Mouse (Mus musculus): ENCODE results near the gene Olfr736. TPM values are rescaled to one million over a fixed set of nuclear protein-coding genes. Genes with fewer than 3 reads are reported as not detected.

Gene Olfr736
- polyA plus RNA-seq (2014; fragmentation: Nextera tagmentation; extraction: Ambion mirVana): not detected in 2 replicates

GRCm38 (mm10) chr14:50380863-50381262 is at the start of gene Olfr736:
Gene Olfr736, plus strand, starts transcription at chr14:50381163.
- ATAC-seq (replicated peaks; ENCODE audit: insufficient number of reproducible peaks, low FRiP score, low TSS enrichment): no peak
- Histone ChIP-seq H3K4me2 (no peak within 1 kb of the TSS), H3K36me3 (ENCODE audit: control insufficient read depth, insufficient read depth, low read length) (no peaks in the 10 kb centered on the region), H3K4me1 (ENCODE audit: control insufficient read depth, insufficient read depth, low read length) (no peaks in the 10 kb centered on the region), H3K9ac (ENCODE audit: low read depth, low read length) (no peak within 1 kb of the TSS), H3K4me3 (ENCODE audit: low read depth, low read length) (no peak within 1 kb of the TSS), H3K27me3 (ENCODE audit: control insufficient read depth, insufficient read depth, low read length) (no peaks in the 10 kb centered on the region), H3K27ac (ENCODE audit: low read depth, low read length) (no peak within 1 kb of the TSS), H3K9me3 (replicated peaks; ENCODE audit: control insufficient read depth, low read length) (no peaks in the 10 kb centered on the region)
- WGBS (ENCODE audit: insufficient replicate concordance): 80% methylated on average over 2 of the region's 2 CpGs

GRCm38 (mm10) chr14:50348796-50349195 is 32.2 kb upstream of the Olfr736 start, which contains the start of gene Olfr735:
Gene Olfr735, minus strand, starts transcription at chr14:50348872.
- Histone ChIP-seq H3K27me3 (ENCODE audit: control insufficient read depth, insufficient read depth, low read length) (no peaks in the 10 kb centered on the region), H3K9me3 (replicated peaks; ENCODE audit: control insufficient read depth, low read length) (no peaks in the 10 kb centered on the region)
- 90% methylated on average over 2 of the region's 2 CpGs for WGBS (ENCODE audit: insufficient replicate concordance)

GRCm38 (mm10) chr14:50352438-50352837 is 28.5 kb upstream of the Olfr736 start:
- Histone ChIP-seq H3K36me3 (ENCODE audit: control insufficient read depth, insufficient read depth, low read length) (no peaks in the 10 kb centered on the region), H3K9me3 (replicated peaks; ENCODE audit: control insufficient read depth, low read length) (no peaks in the 10 kb centered on the region), H3K4me1 (ENCODE audit: control insufficient read depth, insufficient read depth, low read length) (no peaks in the 10 kb centered on the region), H3K27me3 (ENCODE audit: control insufficient read depth, insufficient read depth, low read length) (no peaks in the 10 kb centered on the region), H3K9ac (ENCODE audit: low read depth, low read length) (no peak overlapping the region), H3K4me2 (no peak overlapping the region), H3K4me3 (ENCODE audit: low read depth, low read length) (no peak overlapping the region), H3K27ac (ENCODE audit: low read depth, low read length) (no peak overlapping the region)
- WGBS (ENCODE audit: insufficient replicate concordance): 51% methylated on average over 3 of the region's 3 CpGs
- no peak for ATAC-seq (replicated peaks; ENCODE audit: insufficient number of reproducible peaks, low FRiP score, low TSS enrichment)

More at GRCm38 (mm10) chr14:50348796-50349195, 32.2 kb upstream of the Olfr736 start, which contains the start of gene Olfr735:
- Histone ChIP-seq H3K9ac (ENCODE audit: low read depth, low read length) (no peak within 1 kb of the TSS), H3K4me3 (ENCODE audit: low read depth, low read length) (no peak within 1 kb of the TSS), H3K4me2 (no peak within 1 kb of the TSS), H3K36me3 (ENCODE audit: control insufficient read depth, insufficient read depth, low read length) (no peaks in the 10 kb centered on the region), H3K27ac (ENCODE audit: low read depth, low read length) (no peak within 1 kb of the TSS), H3K4me1 (ENCODE audit: control insufficient read depth, insufficient read depth, low read length) (no peaks in the 10 kb centered on the region)
- no peak for ATAC-seq (replicated peaks; ENCODE audit: insufficient number of reproducible peaks, low FRiP score, low TSS enrichment)

- H3K9me3 ChIP-seq (replicated peaks; ENCODE audit: control insufficient read depth, low read length): no peaks in the 10 kb centered on the region
- 64% methylated on average over 2 of the region's 2 CpGs for WGBS (ENCODE audit: insufficient replicate concordance)
- H3K9ac ChIP-seq (ENCODE audit: low read depth, low read length): no peak overlapping the region
- H3K36me3 ChIP-seq (ENCODE audit: control insufficient read depth, insufficient read depth, low read length): no peaks in the 10 kb centered on the region
- H3K4me1 ChIP-seq (ENCODE audit: control insufficient read depth, insufficient read depth, low read length): no peaks in the 10 kb centered on the region
- H3K4me2 ChIP-seq: no peak overlapping the region
- no peaks in the 10 kb centered on the region for H3K27me3 ChIP-seq (ENCODE audit: control insufficient read depth, insufficient read depth, low read length)
- no peak for ATAC-seq (replicated peaks; ENCODE audit: insufficient number of reproducible peaks, low FRiP score, low TSS enrichment)
- H3K4me3 ChIP-seq (ENCODE audit: low read depth, low read length): no peak overlapping the region
- H3K27ac ChIP-seq (ENCODE audit: low read depth, low read length): no peak overlapping the region
These were observed 24.2 kb upstream of the Olfr736 start for GRCm38 (mm10) chr14:50356725-50357124.

- H3K9ac ChIP-seq (ENCODE audit: low read depth, low read length): no peak within 1 kb of the TSS
- H3K4me1 ChIP-seq (ENCODE audit: control insufficient read depth, insufficient read depth, low read length): no peaks in the 10 kb centered on the region
- H3K27ac ChIP-seq (ENCODE audit: low read depth, low read length): no peak within 1 kb of the TSS
- H3K36me3 ChIP-seq (ENCODE audit: control insufficient read depth, insufficient read depth, low read length): no peaks in the 10 kb centered on the region
- H3K4me2 ChIP-seq: no peak within 1 kb of the TSS
- no peaks in the 10 kb centered on the region for H3K9me3 ChIP-seq (replicated peaks; ENCODE audit: control insufficient read depth, low read length)
- no peaks in the 10 kb centered on the region for H3K27me3 ChIP-seq (ENCODE audit: control insufficient read depth, insufficient read depth, low read length)
- no peak for ATAC-seq (replicated peaks; ENCODE audit: insufficient number of reproducible peaks, low FRiP score, low TSS enrichment)
- WGBS (ENCODE audit: insufficient replicate concordance): 74% methylated on average over 2 of the region's 2 CpGs
- H3K4me3 ChIP-seq (ENCODE audit: low read depth, low read length): no peak within 1 kb of the TSS
These were observed 23.4 kb upstream of the Olfr736 start, which contains the start of gene Tlr11 for GRCm38 (mm10) chr14:50357593-50357992. Gene Tlr11, plus strand, starts transcription at chr14:50357914.

GRCm38 (mm10) chr14:50360480-50360879 is 20.5 kb upstream of the Olfr736 start:
- 68% methylated on average over 3 of the region's 3 CpGs for whole genome bisulfite sequencing (ENCODE audit: insufficient replicate concordance)
- H3K27ac ChIP-seq (ENCODE audit: low read depth, low read length): no peak overlapping the region
- no peak for ATAC-seq (replicated peaks; ENCODE audit: insufficient number of reproducible peaks, low FRiP score, low TSS enrichment)
- no peak overlapping the region for H3K9ac ChIP-seq (ENCODE audit: low read depth, low read length)
- H3K4me1 ChIP-seq (ENCODE audit: control insufficient read depth, insufficient read depth, low read length): no peaks in the 10 kb centered on the region
- no peaks in the 10 kb centered on the region for H3K27me3 ChIP-seq (ENCODE audit: control insufficient read depth, insufficient read depth, low read length)
- no peak overlapping the region for H3K4me3 ChIP-seq (ENCODE audit: low read depth, low read length)
- H3K36me3 ChIP-seq (ENCODE audit: control insufficient read depth, insufficient read depth, low read length): no peaks in the 10 kb centered on the region
- no peaks in the 10 kb centered on the region for H3K9me3 ChIP-seq (replicated peaks; ENCODE audit: control insufficient read depth, low read length)
- H3K4me2 ChIP-seq: no peak overlapping the region

- no peak for ATAC-seq (replicated peaks; ENCODE audit: insufficient number of reproducible peaks, low FRiP score, low TSS enrichment)
- WGBS (ENCODE audit: insufficient replicate concordance): 71% methylated on average over 2 of the region's 2 CpGs
- H3K4me3 ChIP-seq (ENCODE audit: low read depth, low read length): no peak overlapping the region
- H3K36me3 ChIP-seq (ENCODE audit: control insufficient read depth, insufficient read depth, low read length): no peaks in the 10 kb centered on the region
- H3K9me3 ChIP-seq (replicated peaks; ENCODE audit: control insufficient read depth, low read length): no peaks in the 10 kb centered on the region
- H3K9ac ChIP-seq (ENCODE audit: low read depth, low read length): no peak overlapping the region
- H3K27ac ChIP-seq (ENCODE audit: low read depth, low read length): no peak overlapping the region
- no peak overlapping the region for H3K4me2 ChIP-seq
- no peaks in the 10 kb centered on the region for H3K4me1 ChIP-seq (ENCODE audit: control insufficient read depth, insufficient read depth, low read length)
- no peaks in the 10 kb centered on the region for H3K27me3 ChIP-seq (ENCODE audit: control insufficient read depth, insufficient read depth, low read length)
These were observed 17.4 kb upstream of the Olfr736 start for GRCm38 (mm10) chr14:50363561-50363960.

- H3K9ac ChIP-seq (ENCODE audit: low read depth, low read length): no peak within 1 kb of the TSS
- H3K36me3 ChIP-seq (ENCODE audit: control insufficient read depth, insufficient read depth, low read length): no peaks in the 10 kb centered on the region
- no peak for ATAC-seq (replicated peaks; ENCODE audit: insufficient number of reproducible peaks, low FRiP score, low TSS enrichment)
- WGBS (ENCODE audit: insufficient replicate concordance): 69% methylated on average over 1 of the region's 1 CpGs
- H3K27me3 ChIP-seq (ENCODE audit: control insufficient read depth, insufficient read depth, low read length): no peaks in the 10 kb centered on the region
- H3K4me2 ChIP-seq: no peak within 1 kb of the TSS
- H3K27ac ChIP-seq (ENCODE audit: low read depth, low read length): no peak within 1 kb of the TSS
- H3K4me3 ChIP-seq (ENCODE audit: low read depth, low read length): no peak within 1 kb of the TSS
- no peaks in the 10 kb centered on the region for H3K4me1 ChIP-seq (ENCODE audit: control insufficient read depth, insufficient read depth, low read length)
- no peaks in the 10 kb centered on the region for H3K9me3 ChIP-seq (replicated peaks; ENCODE audit: control insufficient read depth, low read length)
These were observed 26.3 kb downstream of the Olfr736 start, which contains the start of gene Olfr738 for GRCm38 (mm10) chr14:50407268-50407667. Gene Olfr738, plus strand, starts transcription at chr14:50407568.

- Histone ChIP-seq H3K4me1 (ENCODE audit: control insufficient read depth, insufficient read depth, low read length) (no peaks in the 10 kb centered on the region), H3K4me2 (no peak within 1 kb of the TSS), H3K27ac (ENCODE audit: low read depth, low read length) (no peak within 1 kb of the TSS), H3K4me3 (ENCODE audit: low read depth, low read length) (no peak within 1 kb of the TSS), H3K36me3 (ENCODE audit: control insufficient read depth, insufficient read depth, low read length) (no peaks in the 10 kb centered on the region), H3K9me3 (replicated peaks; ENCODE audit: control insufficient read depth, low read length) (no peaks in the 10 kb centered on the region), H3K27me3 (ENCODE audit: control insufficient read depth, insufficient read depth, low read length) (no peaks in the 10 kb centered on the region), H3K9ac (ENCODE audit: low read depth, low read length) (no peak within 1 kb of the TSS)
- WGBS (ENCODE audit: insufficient replicate concordance): 73% methylated on average over 2 of the region's 2 CpGs
- no peak for ATAC-seq (replicated peaks; ENCODE audit: insufficient number of reproducible peaks, low FRiP score, low TSS enrichment)
These were observed 37.4 kb downstream of the Olfr736 start, which contains the start of gene Olfr739 for GRCm38 (mm10) chr14:50418326-50418725. Gene Olfr739, plus strand, starts transcription at chr14:50418626.
